15 mouse cellular contexts compared by ENCODE assay signal in the genomic region with DNA sequence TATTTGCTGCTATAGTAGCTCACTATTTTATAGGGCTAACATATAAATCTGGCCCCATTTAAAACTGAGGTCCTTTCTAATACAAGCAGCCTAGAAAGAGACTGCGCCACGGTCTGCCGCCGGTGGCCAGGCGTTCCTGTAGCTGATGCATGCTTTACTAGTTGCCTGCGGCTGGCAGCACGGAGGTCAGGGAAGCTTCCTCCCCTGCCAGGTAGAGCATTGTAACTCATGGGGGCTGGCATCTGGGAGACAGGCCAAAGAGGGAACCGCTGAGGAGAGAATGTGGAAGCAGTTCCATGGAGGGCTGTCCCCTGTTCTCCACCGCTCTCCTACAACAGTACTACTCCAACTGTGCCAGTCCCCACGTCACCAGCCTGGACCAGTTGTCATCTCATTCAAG.
"Had no signal": no experiment of that assay in that cellular context is flagged by ENCODE, and none has a peak within 500 bp of the region (broad histone marks: within the 10 kb centered on the region; RNA-seq: fewer than 3 reads in every experiment).

No protein-coding gene starts in this region.

- H3K9ac ChIP-seq: lung, embryonic 15.5 days; midbrain, embryonic 13.5 days; midbrain, embryonic 15.5 days; neural tube, embryonic 12.5 days had no signal

- H3K4me3 ChIP-seq: lung, embryonic 15.5 days; megakaryocyte, embryonic 14.5 days; midbrain, embryonic 13.5 days; midbrain, embryonic 15.5 days; neural tube, embryonic 12.5 days had no signal

- H3K36me3 ChIP-seq: lung, embryonic 15.5 days; midbrain, embryonic 13.5 days; midbrain, embryonic 15.5 days; neural tube, embryonic 12.5 days had no signal

- H3K27ac ChIP-seq: lung, embryonic 15.5 days; macrophage; midbrain, embryonic 13.5 days; midbrain, embryonic 15.5 days; neural tube, embryonic 12.5 days had no signal

- ATAC-seq: lung, postnatal 0 days; midbrain, embryonic 13.5 days; midbrain, embryonic 15.5 days had no signal

- H3K27me3 ChIP-seq: lung, embryonic 15.5 days; megakaryocyte, embryonic 14.5 days; midbrain, embryonic 13.5 days; midbrain, embryonic 15.5 days; neural tube, embryonic 12.5 days had no signal

- H3K4me2 ChIP-seq: lung, embryonic 15.5 days; midbrain, embryonic 11.5 days; midbrain, embryonic 13.5 days; midbrain, embryonic 15.5 days; neural tube, embryonic 12.5 days had no signal

- H3K4me1 ChIP-seq: lung, embryonic 15.5 days; midbrain, embryonic 13.5 days; midbrain, embryonic 15.5 days; neural tube, embryonic 12.5 days had no signal

- H3K9me3 ChIP-seq: lung, embryonic 15.5 days; megakaryocyte, embryonic 14.5 days; midbrain, embryonic 13.5 days; midbrain, embryonic 15.5 days; neural tube, embryonic 12.5 days had no signal

- DNase-seq: lung, adult 2 months; lung, postnatal 14 days; lung, postnatal 36 days; right cerebral cortex, postnatal 14 days; thymus, adult 18-20 months; thymus, postnatal 14 days; thymus, postnatal 36 days had no signal
